Mouse (Mus musculus): ENCODE measurements at regions not wholly inside any gene's neighbourhood (a gene's known extent, or its start where the extent isn't known, plus 50 kb on each side); places are given as distances from the start of the nearest gene placed in this dataset.

DNA sequence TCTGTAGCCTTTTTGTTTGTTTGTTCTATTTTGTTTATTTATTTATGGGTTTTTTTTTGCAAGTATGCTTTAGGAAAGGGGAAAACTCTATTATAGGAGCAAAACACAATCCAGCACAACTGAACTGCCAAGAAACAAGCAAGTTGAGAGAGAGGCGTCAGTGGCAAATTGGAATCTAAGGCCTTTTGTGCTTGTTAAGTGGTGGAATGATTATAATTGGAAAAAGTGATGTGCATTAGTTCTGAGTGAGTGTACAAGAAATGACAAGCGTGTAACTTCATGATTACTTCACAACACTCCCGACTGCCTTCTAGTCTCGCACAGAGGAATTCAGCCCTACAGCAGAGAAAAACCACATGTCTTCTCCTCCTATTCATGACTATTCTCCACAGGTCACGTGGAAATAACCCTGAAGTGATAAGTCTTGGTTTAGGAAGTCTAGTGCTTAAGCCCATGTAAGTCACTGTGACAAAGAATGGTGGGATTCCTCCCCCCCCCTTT, 437.6 kb upstream of the Fign start:
- WGBS, result 82% methylated on average over 5 of the region's 5 CpGs
- H3K4me1 ChIP-seq (ENCODE audit: control insufficient read depth, insufficient read depth, low read length), result no peaks in the 10 kb centered on the region
- no peaks in the 10 kb centered on the region for H3K36me3 ChIP-seq (ENCODE audit: control insufficient read depth, insufficient read depth, low read length)
- no peaks in the 10 kb centered on the region for H3K9me3 ChIP-seq (replicated peaks; ENCODE audit: control insufficient read depth, low read length)
- H3K4me2 ChIP-seq (ENCODE audit: low read depth, low read length), result no peak overlapping the region
- H3K27ac ChIP-seq (ENCODE audit: low read length), result no peak overlapping the region
- no peak overlapping the region for H3K9ac ChIP-seq (ENCODE audit: low read length)
- H3K4me3 ChIP-seq (replicated peaks; ENCODE audit: low read length), result no peak overlapping the region
- no peaks in the 10 kb centered on the region for H3K27me3 ChIP-seq (ENCODE audit: control insufficient read depth, insufficient read depth, low read length)
- ATAC-seq (ENCODE audit: insufficient read depth, low FRiP score), result no peak

DNA sequence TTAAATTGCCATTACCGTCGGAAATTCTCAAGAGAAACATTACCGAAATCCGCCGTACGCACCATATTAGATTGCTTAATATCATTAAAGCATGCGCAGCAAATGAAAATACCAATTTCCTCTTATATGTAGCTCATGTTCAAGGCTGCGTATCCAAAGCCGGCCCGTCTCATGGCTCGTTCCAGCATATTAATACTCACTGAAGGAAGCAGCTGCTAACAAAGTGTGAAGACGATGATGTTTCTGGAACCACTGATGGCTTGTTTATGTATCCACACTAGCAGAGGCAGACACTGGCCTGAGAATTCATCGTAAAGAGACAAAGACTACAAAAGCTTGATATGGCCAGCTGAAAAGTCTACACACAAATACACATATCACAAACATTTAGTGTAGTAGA, 437.0 kb upstream of the Fign start:
- Histone ChIP-seq H3K4me2 (ENCODE audit: low read depth, low read length) (no peak overlapping the region), H3K4me1 (ENCODE audit: control insufficient read depth, insufficient read depth, low read length) (no peaks in the 10 kb centered on the region), H3K36me3 (ENCODE audit: control insufficient read depth, insufficient read depth, low read length) (no peaks in the 10 kb centered on the region), H3K27ac (ENCODE audit: low read length) (no peak overlapping the region), H3K9ac (ENCODE audit: low read length) (no peak overlapping the region), H3K27me3 (ENCODE audit: control insufficient read depth, insufficient read depth, low read length) (no peaks in the 10 kb centered on the region), H3K4me3 (replicated peaks; ENCODE audit: low read length) (no peak overlapping the region), H3K9me3 (replicated peaks; ENCODE audit: control insufficient read depth, low read length) (no peaks in the 10 kb centered on the region)
- ATAC-seq (ENCODE audit: insufficient read depth, low FRiP score), result no peak
- 88% methylated on average over 13 of the region's 13 CpGs for WGBS

DNA sequence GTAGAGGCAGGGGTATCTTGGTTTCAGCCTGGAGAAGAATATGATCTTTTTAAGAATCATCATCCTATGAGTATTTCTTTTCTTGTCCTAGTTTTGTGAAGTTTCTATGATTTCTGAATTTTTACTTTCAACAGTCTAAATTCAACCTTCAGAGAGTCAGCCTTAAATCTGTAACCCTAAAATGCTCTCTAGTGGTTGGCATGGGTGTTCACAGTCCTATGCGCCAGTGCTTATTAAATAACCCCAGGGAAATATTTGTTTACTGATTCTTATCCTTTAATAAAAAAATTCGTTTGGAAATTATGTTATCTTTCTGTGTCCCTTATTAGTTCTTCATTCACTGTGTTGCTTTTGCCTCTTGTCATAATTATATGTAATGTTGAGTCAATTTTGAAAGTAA, 436.5 kb upstream of the Fign start:
- ATAC-seq (ENCODE audit: insufficient read depth, low FRiP score), result no peak
- 50% methylated on average over 2 of the region's 2 CpGs for WGBS

DNA sequence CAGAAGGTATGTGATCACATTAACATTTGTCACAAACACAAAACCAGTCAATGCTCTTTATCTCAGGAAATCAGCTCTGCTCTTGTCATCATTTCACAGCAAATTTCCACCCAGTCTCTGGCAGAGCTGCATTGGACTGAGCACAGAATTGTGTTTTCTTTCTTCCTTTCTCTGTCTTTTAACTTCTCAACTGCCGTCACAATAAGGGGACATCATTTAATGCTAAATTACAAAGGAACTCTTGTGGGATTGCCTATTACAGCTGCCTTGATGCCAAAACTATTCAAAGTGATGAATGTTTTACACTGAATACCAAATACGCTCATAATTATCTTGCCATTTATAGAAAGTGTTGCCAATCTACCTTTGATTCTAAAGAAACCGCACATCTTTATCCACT, 424.9 kb upstream of the Fign start:
- H3K4me1 ChIP-seq (ENCODE audit: control insufficient read depth, insufficient read depth, low read length), result no peaks in the 10 kb centered on the region
- H3K36me3 ChIP-seq (ENCODE audit: control insufficient read depth, insufficient read depth, low read length), result no peaks in the 10 kb centered on the region
- H3K9ac ChIP-seq (ENCODE audit: low read length), result no peak overlapping the region
- H3K27me3 ChIP-seq (ENCODE audit: control insufficient read depth, insufficient read depth, low read length), result no peaks in the 10 kb centered on the region
- H3K9me3 ChIP-seq (replicated peaks; ENCODE audit: control insufficient read depth, low read length), result no peaks in the 10 kb centered on the region
- ATAC-seq (ENCODE audit: insufficient read depth, low FRiP score), result no peak
- H3K27ac ChIP-seq (ENCODE audit: low read length), result no peak overlapping the region
- H3K4me3 ChIP-seq (replicated peaks; ENCODE audit: low read length), result no peak overlapping the region
- no peak overlapping the region for H3K4me2 ChIP-seq (ENCODE audit: low read depth, low read length)
- WGBS, result 79% methylated on average over 3 of the region's 3 CpGs

More for the DNA sequence above, 436.5 kb upstream of the Fign start:
- no peaks in the 10 kb centered on the region for H3K9me3 ChIP-seq (replicated peaks; ENCODE audit: control insufficient read depth, low read length)
- no peak overlapping the region for H3K9ac ChIP-seq (ENCODE audit: low read length)
- no peak overlapping the region for H3K4me3 ChIP-seq (replicated peaks; ENCODE audit: low read length)
- no peak overlapping the region for H3K4me2 ChIP-seq (ENCODE audit: low read depth, low read length)
- H3K27me3 ChIP-seq (ENCODE audit: control insufficient read depth, insufficient read depth, low read length), result no peaks in the 10 kb centered on the region
- no peaks in the 10 kb centered on the region for H3K36me3 ChIP-seq (ENCODE audit: control insufficient read depth, insufficient read depth, low read length)
- no peaks in the 10 kb centered on the region for H3K4me1 ChIP-seq (ENCODE audit: control insufficient read depth, insufficient read depth, low read length)
- H3K27ac ChIP-seq (ENCODE audit: low read length), result no peak overlapping the region

DNA sequence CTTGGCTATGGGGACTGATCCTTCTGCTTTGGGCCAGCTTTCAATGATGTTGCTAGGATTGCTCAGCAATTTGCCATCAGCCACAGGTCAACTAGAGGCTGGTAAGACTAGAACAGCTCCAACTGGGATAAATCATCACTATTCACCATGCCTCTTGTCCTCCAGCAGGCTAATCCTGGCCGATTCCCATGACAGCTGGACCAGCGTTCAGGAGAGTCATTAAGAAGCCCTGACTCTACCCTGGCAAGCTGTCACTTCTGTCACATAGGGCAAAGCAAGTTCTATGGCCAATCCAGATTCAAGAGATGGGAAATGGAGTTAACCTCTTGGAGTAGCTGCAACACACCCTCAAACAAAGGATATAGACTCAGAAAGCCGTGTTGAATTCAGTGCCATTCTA, 424.4 kb upstream of the Fign start:
- no peak overlapping the region for H3K4me3 ChIP-seq (replicated peaks; ENCODE audit: low read length)
- H3K4me1 ChIP-seq (ENCODE audit: control insufficient read depth, insufficient read depth, low read length), result no peaks in the 10 kb centered on the region
- no peaks in the 10 kb centered on the region for H3K36me3 ChIP-seq (ENCODE audit: control insufficient read depth, insufficient read depth, low read length)
- H3K4me2 ChIP-seq (ENCODE audit: low read depth, low read length), result no peak overlapping the region
- no peak overlapping the region for H3K27ac ChIP-seq (ENCODE audit: low read length)
- WGBS, result 76% methylated on average over 3 of the region's 3 CpGs
- no peaks in the 10 kb centered on the region for H3K9me3 ChIP-seq (replicated peaks; ENCODE audit: control insufficient read depth, low read length)
- no peaks in the 10 kb centered on the region for H3K27me3 ChIP-seq (ENCODE audit: control insufficient read depth, insufficient read depth, low read length)
- H3K9ac ChIP-seq (ENCODE audit: low read length), result no peak overlapping the region
- no peak for ATAC-seq (ENCODE audit: insufficient read depth, low FRiP score)

DNA sequence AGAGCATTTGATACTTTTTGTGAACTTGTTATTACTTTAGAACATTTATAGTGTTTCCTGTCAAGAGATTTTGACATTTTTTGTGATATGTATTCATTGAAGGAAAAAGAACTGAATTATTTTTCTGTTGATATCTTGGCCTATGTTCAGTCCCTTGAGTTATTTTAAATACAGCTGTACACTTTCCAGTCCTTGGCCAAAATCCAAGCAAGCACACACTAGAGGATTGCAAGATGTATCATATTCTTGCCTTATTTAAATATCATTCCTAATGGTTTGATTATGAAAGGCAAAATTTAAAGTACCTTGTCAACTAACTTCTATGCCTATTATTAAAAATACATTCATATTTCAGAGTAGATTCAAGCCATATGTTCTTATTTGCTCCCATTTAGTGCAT, 397.9 kb upstream of the Fign start:
- no peaks in the 10 kb centered on the region for H3K27me3 ChIP-seq (ENCODE audit: control insufficient read depth, insufficient read depth, low read length)
- H3K36me3 ChIP-seq (ENCODE audit: control insufficient read depth, insufficient read depth, low read length), result no peaks in the 10 kb centered on the region
- H3K4me1 ChIP-seq (ENCODE audit: control insufficient read depth, insufficient read depth, low read length), result no peaks in the 10 kb centered on the region; the same call in 1 of the 2 replicates
- no peak overlapping the region for H3K27ac ChIP-seq (ENCODE audit: low read length)
- no peak overlapping the region for H3K9ac ChIP-seq (ENCODE audit: low read length)
- no peak overlapping the region for H3K4me3 ChIP-seq (replicated peaks; ENCODE audit: low read length)
- H3K4me2 ChIP-seq (ENCODE audit: low read depth, low read length), result no peak overlapping the region
- no peak for ATAC-seq (ENCODE audit: insufficient read depth, low FRiP score)
- no peaks in the 10 kb centered on the region for H3K9me3 ChIP-seq (replicated peaks; ENCODE audit: control insufficient read depth, low read length)

DNA sequence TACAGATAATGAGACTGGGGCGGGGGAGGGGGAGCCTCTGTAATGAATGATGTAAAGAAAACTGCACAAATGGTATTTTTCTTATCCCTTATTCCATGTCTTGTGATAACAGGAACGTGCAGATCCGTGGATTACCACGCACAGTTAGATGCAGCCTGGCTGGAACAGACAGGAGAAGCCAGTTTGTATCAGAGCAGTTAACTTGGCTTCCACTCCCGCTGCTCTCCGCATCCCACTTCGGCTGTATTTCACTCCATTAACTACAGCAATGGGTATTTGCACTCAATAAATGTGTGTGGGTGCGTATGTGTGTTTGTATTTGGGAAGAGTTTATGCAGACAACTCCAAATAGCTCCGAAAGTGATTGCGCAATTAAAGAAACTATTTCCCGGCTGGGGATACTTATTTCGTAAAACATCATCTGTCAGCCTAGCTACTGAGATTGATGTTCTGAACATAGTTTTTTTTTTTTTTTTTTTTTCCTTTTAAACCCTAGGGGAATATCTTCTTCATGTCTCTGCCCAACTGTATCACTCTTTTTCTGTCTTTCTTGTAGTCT, 368.7 kb upstream of the Fign start:
- Histone ChIP-seq H3K27ac (ENCODE audit: low read length) (no peak overlapping the region), H3K4me1 (ENCODE audit: control insufficient read depth, insufficient read depth, low read length) (no peaks in the 10 kb centered on the region), H3K36me3 (ENCODE audit: control insufficient read depth, insufficient read depth, low read length) (no peaks in the 10 kb centered on the region), H3K9me3 (replicated peaks; ENCODE audit: control insufficient read depth, low read length) (no peaks in the 10 kb centered on the region), H3K4me3 (replicated peaks; ENCODE audit: low read length) (no peak overlapping the region), H3K27me3 (ENCODE audit: control insufficient read depth, insufficient read depth, low read length) (no peaks in the 10 kb centered on the region), H3K9ac (ENCODE audit: low read length) (no peak overlapping the region), H3K4me2 (ENCODE audit: low read depth, low read length) (no peak overlapping the region)
- WGBS, result 77% methylated on average over 12 of the region's 12 CpGs
- ATAC-seq (ENCODE audit: insufficient read depth, low FRiP score), result no peak

DNA sequence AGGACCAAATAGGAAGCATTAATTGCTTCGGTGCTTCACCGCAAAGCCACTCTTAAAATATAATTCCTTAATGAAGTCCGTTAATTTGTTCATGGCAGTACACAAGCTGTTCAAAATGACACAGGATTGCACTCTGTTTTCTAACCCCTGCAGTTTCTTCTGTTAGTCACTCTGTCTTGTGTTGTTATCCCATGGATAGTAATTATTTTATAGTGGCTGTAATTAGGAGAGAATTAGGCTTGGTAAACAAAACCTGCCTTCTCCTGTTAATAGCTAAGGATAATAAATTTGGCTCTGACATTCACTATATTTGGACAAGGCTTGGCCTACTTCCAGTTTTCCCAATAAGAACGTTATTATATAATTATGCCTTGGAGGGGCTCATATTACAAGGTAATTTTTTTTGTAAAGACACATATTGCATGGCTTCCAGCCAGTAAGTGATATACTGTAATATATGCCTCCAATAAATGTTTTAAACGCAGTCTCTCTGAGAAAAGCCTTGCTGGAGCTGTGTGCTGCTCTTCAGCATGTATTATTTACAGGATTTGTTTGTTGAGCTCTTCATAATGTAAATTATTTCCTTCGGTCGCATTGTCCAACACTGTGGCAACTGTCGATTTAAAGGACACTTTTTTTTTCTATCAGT, 364.8 kb upstream of the Fign start:
- WGBS, result 64% methylated on average over 8 of the region's 8 CpGs
- H3K9me3 ChIP-seq (replicated peaks; ENCODE audit: control insufficient read depth, low read length), result no peaks in the 10 kb centered on the region
- no peak overlapping the region for H3K9ac ChIP-seq (ENCODE audit: low read length)
- no peak overlapping the region for H3K27ac ChIP-seq (ENCODE audit: low read length)
- no peaks in the 10 kb centered on the region for H3K36me3 ChIP-seq (ENCODE audit: control insufficient read depth, insufficient read depth, low read length)
- H3K4me2 ChIP-seq (ENCODE audit: low read depth, low read length), result no peak overlapping the region
- ATAC-seq (ENCODE audit: insufficient read depth, low FRiP score), result no peak
- no peaks in the 10 kb centered on the region for H3K4me1 ChIP-seq (ENCODE audit: control insufficient read depth, insufficient read depth, low read length)
- H3K27me3 ChIP-seq (ENCODE audit: control insufficient read depth, insufficient read depth, low read length), result no peaks in the 10 kb centered on the region
- no peak overlapping the region for H3K4me3 ChIP-seq (replicated peaks; ENCODE audit: low read length)

DNA sequence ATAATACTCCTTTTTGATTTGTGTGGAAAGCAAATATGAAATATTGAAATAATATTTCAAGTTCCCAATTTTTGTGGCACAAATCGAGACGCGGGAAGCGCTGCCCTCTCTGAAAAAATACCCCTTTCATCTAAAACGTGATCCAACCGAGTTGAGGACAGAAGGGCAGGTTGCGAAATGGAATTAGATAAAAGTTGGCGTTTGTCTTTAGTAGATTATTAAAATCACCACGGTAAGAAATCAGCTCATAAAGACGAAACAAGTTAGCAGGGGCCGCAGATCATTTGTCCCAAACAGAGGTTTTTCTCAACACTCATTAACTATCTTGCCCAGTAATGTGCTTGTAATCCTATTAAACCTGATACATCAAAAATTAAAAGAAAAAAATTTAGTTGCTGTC, 364.2 kb upstream of the Fign start:
- no peak for ATAC-seq (ENCODE audit: insufficient read depth, low FRiP score)
- Histone ChIP-seq H3K4me1 (ENCODE audit: control insufficient read depth, insufficient read depth, low read length) (no peaks in the 10 kb centered on the region), H3K27ac (ENCODE audit: low read length) (no peak overlapping the region), H3K9ac (ENCODE audit: low read length) (no peak overlapping the region), H3K36me3 (ENCODE audit: control insufficient read depth, insufficient read depth, low read length) (no peaks in the 10 kb centered on the region), H3K27me3 (ENCODE audit: control insufficient read depth, insufficient read depth, low read length) (no peaks in the 10 kb centered on the region), H3K9me3 (replicated peaks; ENCODE audit: control insufficient read depth, low read length) (no peaks in the 10 kb centered on the region), H3K4me3 (replicated peaks; ENCODE audit: low read length) (no peak overlapping the region), H3K4me2 (ENCODE audit: low read depth, low read length) (no peak overlapping the region)
- WGBS, result 80% methylated on average over 11 of the region's 11 CpGs

Measured in stomach, embryonic 16.5 days (tissue).